Mouse (Mus musculus) cerebellum, adult (tissue): ENCODE data around the gene Map3k20.
A peak's percentile ranks its signal among the peaks of the same experiment; 100 is the strongest.

Experiments used
- ATAC-seq: cut with Nextera tagmentation; 2 replicates; pipeline ENCODE4 v1.9.2; 2017; ENCODE audit warnings: mild to moderate bottlenecking, moderate library complexity, mixed read lengths; ENCODE audit not compliant: insufficient number of reproducible peaks, low FRiP score, low TSS enrichment

The Map3k20 gene

DNA sequence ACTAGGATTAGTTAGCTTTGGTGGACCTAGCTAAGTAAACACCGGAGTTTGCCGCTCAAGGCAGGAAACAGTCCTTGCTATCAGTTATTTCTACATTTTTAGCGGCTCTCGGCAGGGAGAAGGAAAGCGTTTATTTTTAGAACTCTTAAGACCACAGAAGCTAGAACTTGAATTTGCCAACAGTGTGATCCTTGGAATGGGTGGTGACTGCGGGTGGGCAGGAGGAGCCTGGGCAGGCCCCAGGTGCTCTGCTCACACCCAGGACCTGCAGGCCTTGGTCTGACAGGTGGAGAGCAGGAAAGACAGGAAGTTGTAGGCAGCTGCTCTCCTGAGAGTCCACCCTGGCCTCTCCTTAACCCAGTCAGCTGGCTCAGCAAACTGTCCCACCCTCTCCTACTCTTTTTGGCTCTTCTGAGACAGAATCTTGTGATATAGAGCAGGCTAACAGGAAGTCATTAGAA lies 83.7 kb downstream of the Map3k20 start:
- no peak for ATAC-seq

DNA sequence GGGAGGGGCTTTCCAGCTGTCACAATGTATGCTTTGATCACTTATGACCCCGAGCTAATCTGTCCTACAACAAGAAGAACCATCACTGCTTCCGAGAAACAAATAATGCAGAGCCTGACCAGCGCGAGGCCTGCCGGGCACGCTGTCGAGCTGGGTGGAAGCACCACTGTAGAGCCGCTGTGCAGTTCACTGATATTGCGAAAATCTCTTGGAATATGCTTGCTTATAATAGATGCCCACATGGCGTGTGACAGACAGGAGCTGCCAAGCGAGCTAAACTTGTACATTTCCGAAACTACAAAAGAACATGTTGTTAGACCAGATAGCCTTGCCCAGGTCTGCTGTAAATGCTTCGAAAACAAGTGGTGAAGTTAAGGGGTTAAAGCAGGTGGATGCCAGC lies 86.7 kb downstream of the Map3k20 start:
- ATAC-seq = no peak

DNA sequence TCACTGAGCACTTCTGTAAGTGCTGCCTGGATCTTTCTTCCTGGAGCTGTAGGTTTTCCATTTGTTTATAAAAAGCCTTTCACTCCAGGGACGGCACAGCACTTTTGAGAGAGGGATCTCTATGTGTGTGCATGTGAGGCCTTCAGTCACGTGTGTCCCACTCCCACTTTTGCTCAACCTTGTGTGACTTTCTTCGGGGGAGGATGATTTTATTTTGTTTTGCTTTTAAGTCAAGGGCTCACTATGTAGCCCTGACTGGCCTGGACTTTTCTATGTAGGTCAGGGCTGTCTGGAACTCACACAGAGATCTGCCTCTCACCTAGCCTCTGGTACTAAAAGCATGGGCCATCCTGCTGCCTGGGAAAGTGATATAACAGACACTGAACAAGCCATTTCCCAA lies 88.6 kb downstream of the Map3k20 start:
- no peak for ATAC-seq

DNA sequence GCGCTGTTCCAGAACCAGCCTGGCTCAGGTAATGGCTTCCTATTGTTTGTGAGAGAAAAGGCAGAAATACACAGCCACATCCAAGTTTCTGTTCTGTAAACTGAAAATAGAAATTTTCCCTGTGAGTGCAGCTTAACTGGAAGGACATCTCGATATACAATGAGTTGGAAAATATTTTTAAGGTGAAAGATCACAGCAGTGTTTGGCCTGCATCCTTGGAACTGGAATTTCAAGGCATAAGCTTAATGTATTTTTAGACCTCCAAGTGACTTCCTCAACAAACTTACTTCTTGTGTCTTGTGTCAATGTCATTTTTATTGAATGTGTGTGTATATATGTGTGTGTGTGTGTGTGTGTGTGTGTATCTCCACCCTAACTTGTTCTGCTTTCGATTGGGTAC lies 90.4 kb downstream of the Map3k20 start:
- no peak for ATAC-seq

DNA sequence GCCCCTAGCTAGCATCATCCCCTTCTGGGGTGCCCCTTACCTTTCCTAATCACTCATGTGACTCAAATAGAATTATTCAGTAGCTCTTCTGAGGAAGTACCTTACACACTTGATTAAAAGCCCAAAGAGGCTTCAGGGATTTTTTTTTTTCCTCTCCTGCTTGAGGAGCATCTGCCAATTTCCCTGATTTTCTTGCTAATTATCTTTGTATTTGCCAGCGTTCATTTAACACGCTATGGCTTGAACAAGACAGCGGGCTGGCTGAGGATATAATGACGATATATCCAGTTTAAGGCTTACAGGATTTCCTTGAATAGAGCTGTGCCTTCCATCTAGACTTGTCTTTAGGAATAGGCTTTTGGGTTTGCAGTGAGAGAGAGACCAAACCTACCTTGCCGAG lies 91.5 kb downstream of the Map3k20 start:
- ATAC-seq = no peak

DNA sequence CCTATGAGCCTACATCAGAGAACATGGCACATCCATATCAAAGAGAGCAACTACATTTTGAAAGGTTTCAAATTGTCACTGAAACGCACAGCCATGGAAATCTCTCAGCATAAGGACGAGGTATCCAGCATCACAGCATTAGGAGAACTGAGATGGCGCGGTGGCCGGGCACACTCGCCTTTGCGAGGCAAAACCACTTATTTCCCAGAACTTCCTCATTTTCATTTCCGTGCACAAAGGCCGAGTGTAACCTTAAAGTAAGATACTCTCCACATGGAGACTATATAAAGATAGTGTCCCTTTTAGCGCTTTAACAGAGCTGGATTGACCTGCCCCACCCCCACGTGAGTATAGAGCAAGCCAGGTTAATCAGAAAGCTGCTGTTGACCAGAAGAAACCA lies 94.0 kb downstream of the Map3k20 start:
- ATAC-seq = no peak

DNA sequence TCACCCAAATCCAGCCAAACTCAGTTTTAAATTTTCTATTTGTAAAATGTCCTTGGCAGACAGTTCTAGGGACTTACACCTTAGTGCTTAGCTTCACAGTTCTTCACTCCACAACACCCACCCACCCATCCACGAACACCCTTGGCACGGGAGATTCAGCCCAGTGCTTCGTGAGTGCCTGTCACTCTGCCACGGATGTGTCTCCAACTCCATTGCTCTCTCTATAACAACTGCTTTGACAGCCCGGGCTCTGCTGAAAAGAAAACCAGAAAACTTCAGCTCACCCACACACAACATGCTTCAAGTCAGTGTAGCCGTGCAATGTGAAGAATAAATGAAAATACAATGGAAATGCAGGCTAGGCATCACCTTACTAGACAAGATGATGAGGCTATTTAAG lies 97.2 kb downstream of the Map3k20 start:
- no peak for ATAC-seq

DNA sequence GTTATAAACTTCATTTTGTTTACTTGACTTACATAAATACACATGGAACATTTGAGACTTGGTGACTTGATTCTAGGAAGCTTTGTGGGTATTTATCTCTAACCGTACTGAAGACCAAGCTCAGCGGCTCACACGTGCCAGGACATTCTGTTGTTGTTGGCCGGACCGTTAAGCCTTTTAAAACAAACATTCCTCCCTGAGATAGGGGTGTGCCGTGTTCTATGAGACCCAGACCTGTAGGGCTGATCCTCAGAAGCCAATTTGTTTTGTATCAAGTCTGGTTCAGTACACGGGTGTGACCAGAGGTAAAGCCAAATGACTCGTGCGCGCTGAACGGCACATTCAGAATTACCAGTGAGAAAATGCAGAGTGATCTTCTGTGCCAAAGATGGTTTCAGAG lies 97.9 kb downstream of the Map3k20 start:
- ATAC-seq = no peak

DNA sequence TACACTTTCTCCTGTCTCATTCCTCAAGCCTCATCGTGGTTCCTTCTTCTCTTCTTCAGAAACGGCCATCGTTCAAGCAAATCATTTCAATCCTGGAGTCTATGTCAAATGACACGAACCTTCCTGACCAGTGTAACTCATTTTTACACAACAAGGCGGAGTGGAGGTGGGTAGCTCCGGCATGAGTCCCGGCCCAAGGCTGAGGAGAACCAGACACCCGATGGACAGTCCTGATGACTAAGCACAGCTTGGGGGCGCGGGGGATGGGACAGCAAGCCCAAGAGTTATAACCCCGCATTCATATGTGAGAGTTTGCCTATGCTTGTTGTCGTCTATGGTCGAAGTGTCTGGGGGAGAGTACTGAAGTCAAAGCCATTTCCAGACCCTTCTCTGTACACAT lies 104.0 kb downstream of the Map3k20 start:
- ATAC-seq = no peak

DNA sequence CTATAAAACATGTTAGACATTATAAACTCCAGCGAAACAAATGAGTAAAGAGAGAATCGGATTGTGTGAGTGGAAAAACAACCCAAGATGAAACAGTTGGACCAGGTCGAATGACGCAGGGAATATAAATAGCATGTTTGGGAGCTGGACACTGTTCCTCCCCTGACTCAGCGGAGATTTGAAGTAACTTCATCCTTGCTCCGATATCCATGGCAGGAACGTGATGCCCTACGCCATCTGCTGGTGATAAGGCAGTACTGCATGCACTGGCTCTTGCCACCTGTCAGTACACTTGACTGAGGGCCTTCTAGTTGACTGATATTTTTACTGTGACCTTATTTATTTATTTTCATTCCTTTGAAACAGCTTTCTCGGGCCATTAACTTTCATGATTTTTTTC lies 104.5 kb downstream of the Map3k20 start:
- ATAC-seq = peak; percentile 66; the same call in 1 of the 2 replicates

DNA sequence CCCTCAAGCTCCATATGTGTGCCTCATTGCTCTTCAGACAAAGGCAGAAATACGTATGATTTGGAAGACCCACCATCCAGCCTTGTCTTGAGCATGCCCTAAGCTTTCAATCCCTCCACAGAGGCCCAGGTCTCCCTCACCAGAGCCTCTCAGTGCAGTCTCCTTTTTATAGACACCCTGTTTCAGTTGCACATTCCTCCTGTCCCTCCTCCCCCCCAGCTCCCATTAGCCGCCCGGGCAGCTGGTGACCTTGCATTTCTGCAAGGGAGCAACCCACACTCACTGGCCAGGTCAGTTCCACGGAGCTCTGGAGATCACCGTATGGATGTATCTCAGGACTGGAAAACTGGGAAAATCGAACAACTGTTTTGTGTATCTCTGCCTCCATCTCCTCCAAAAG lies 105.0 kb downstream of the Map3k20 start:
- no peak for ATAC-seq

DNA sequence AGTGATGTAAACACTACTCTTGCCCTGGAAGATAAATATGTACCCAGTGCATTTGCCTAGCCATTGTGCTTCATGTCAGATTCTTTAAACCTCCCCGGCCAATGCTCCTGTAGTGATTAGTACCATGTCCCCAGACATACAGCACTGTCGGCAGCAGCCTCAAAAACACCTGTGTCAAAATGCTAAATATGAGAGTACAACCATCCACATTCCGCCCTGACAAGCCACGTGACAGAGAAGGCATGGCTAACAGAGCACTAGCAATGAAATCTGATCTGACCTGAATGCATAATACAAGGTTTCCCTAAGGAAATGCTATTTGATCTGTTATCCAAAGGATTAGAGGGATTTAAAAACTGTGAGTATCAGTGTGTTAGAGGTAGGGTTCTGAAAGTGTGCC lies 105.6 kb downstream of the Map3k20 start:
- ATAC-seq = no peak

DNA sequence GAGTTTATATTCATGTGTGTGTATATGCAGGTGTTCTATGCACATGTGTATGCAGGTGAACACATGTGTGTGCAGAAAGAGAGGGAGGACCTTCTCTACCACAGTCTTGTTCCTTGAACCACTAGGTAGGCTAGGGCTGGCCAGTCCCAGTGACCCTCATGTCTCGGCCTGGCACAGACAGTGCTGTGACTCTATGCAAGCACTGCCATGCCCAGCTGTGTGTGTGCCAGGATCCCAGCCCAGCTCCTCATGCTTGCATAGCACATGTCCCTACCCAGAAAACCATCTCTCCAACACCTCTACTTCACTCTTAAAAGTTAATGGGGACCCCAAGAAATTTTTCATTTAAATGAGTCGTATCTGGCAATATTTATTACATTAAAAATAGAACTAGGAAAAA lies 106.3 kb downstream of the Map3k20 start:
- no peak for ATAC-seq

DNA sequence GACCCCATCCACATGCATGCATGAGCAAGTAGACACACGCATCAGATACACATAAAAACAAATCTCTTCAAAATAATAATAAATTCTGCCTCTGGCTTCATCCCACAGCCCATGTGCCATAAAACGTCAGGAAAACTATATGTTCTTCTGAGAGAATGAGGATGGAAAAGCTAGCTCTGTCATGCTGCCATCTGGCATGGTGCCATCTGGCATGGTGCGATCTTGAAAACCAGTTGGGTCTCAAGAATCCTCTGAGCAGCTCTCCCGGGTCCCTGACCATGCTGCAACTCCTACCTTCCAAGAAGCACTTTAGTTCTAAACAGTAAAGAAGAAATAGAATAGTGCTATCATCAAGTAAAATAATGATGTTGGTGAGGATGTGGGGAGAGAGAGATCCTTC lies 106.9 kb downstream of the Map3k20 start:
- no peak for ATAC-seq

DNA sequence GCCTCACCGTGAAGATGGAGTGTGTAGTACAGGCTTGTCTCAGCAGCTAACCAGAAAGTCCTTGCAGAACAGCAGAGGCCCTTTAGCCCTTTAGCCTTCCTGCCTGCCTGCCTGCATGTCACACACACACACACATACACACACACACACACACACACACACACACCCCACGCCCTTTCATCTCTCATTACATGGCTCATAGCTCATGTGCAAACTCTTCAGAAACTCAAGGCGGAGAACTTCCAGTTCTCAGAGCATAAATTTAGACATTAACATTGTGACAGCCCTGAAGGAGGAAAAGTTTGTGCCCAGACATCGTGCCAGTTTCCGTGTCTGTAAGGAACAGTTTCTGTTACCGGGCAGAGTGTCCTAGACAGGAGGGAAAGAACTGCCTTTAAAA lies 111.5 kb downstream of the Map3k20 start:
- ATAC-seq = no peak

DNA sequence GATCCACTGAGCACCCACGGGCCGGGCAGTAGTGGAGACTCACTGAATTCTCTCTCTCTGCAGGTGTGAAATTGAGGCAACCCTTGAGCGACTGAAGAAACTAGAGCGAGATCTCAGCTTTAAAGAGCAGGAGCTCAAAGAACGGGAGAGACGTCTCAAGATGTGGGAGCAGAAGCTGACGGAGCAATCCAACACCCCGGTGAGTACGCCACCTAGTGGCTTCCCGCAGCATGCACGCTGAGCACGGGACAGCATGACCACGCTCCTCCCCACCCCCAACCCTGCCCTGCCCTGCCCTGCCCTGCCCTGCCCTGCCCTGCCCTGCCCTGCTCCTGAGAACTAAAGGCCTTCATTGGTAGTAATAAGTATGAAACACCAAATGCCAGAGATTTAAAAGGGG lies 112.8 kb downstream of the Map3k20 start:
- ATAC-seq = no peak

DNA sequence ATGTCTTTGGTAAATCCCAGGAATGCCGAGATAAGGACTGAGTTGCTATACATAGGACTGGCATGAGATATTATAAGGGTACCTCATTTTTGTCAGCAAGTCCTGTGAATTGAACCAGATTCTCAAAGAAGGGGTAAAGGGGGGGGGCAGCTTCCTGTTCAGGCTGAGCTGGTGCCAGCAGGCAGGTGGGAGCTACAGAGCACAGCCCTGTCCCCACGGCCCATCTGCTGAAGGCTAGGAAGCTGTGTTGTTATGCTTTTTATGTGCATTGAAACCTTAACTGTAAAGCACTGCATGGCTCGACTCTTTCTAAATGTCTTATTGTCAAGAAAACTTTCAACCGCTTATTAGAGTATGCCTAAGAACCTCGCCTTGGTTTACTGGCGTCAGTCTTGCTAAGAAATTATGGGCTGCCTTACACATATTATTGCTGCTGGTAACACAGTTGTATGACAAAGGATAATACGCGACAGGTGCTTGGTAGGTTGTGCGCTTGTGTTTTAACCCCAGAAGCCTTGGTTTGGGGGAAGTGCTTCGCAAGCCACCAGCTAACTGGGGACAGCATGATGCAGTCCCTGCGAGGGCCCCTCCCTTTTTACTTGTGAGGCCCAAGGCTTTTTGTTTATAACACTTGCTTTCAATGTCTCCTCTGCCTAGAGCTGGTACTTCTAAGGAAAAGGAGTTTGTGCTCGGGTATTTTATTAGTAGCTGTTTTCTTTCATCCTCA lies 114.2 kb downstream of the Map3k20 start:
- no peak for ATAC-seq

DNA sequence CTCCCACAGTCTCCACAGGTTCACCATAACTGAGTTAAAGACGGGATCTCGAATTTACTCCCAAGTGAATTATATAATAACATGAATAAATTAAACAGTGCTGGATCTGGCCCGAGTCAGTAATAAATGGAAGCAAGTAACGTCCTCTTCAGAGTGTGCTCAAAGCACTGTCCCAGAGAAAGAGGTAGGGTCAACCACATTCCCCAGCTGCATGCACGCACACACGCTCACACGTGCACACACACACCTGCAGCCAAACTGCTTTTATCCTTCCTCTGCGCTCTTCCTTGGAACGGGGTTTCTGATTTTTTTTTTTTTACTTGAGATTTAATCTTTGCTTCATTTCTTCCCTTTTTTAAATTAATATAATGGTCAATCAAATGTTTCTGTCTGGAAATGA lies 115.9 kb downstream of the Map3k20 start:
- ATAC-seq = no peak

DNA sequence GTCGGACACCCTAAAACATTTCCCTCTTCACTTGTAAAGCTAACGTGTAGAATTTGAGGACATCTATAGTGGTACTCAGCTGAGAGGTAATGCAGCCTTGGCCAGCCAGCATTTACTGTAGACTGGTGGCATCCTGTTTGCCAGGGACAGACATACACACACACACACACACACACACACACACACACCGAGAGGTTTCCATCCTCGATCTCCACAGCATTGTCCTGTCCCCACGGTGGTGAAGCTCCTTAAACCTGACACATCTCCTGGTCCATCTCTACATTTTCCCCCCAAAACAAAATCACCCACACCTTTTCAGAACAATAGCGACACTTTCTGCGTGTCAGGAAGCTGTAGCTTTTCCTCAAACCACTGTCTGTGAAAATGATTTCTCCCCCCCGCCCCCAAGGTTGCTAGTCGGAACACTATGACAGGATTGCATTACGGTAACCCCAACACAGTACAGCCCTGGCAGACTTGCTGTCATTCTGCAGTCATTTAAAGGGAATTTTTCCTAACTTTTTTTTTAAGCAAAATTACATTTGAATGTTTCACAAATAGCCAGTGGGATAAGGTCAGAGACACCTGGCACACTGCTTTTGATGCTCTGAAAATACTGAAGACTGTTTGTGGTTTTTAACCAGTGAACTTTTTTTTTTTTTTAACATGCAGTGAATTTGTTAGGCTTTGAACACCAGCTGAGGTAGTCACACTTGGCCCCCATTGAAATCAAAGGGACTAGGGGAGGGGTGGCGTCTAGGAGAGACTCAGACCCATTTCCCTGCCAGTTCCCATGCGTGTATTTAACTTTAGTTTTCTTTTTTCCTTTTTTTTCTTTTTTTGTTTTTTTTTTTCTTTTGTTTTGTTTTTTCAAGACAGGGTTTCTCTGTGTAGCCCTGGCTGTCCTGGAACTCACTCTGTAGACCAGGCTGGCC lies 120.5 kb downstream of the Map3k20 start:
- ATAC-seq = no peak

DNA sequence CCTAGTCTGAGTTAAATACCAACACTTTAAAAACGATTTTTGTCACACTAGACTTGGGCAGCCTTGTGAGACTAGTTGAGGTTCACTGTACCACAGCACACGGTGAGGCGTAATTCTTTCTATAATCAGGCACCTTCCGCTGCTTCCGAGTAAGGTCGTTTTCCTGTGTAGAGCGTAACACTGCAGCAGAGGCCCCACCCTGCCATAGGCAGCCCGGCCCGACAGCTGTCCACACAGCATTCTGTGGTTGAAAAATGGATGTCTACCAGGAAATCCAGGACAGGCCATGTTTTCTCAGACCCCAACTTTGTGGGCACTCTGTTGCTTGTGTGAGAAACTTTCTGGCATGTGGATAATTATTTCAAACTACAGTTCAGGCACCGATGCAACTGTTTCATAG lies 121.3 kb downstream of the Map3k20 start:
- no peak for ATAC-seq

DNA sequence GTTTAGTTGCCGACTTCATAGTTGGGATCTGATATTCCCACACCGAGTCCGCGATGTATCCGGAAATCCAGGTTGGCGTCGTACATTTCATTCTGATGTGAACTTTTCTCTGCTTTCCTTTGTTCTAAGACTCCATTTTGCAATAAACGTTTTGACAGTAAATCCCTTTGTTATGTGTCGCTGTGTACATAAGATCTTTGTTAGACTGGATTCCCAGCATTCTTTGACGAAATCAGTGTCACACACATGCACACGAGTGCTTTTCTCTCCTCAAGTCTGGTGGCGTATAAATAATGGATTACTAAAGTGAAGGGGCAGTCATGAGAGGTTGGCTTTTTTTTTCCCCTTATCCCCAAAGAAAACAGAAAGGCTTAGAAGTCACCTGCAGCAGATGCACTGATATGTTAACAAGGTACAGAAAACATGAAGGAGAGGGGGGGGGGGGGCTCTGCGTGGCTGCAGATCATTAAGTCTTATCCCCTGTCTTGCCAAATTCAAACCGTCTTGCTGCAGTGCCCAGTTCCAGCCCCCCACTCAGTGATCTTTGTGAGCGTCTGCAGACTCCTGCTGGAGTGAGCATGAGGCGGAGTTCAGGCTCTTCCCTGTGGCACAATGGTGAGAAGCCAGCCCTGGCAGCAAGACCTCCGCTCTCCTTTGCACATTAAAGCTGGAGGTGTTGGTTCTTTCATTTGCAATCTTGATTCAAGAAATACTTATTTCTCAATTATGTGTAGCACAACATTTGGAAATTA lies 122.1 kb downstream of the Map3k20 start:
- ATAC-seq = no peak
